Mouse (Mus musculus) lung, postnatal 0 days (tissue): ENCODE results near the gene Sox8. TPM values are rescaled to one million over a fixed set of nuclear protein-coding genes. Genes with fewer than 3 reads are reported as not detected.

Experiments used
- ATAC-seq: fragments of 200-750 bp; cut with Nextera tagmentation; 2 replicates; pipeline ENCODE4 v1.8.0; 2017; ENCODE audit warnings: moderate library complexity
- DNase-seq: peaks from one replicate; pipeline ENCODE4 v3.0.0-alpha.2; 2016; ENCODE audit warnings: low spot score
- H3K27ac ChIP-seq: fragments of 300-500 bp; sonication (generic); 2 replicates; pipeline ENCODE4 v1.5.1; 2014; ENCODE audit warnings: antibody characterized with exemption, mild to moderate bottlenecking, low read length, mixed read lengths
- H3K27me3 ChIP-seq: fragments of 300-500 bp; sonication (generic); replicated peaks from 2 replicates; pipeline ENCODE4 v1.6.1; 2014; ENCODE audit warnings: low read length, mixed read lengths; ENCODE audit not compliant: insufficient read depth
- H3K36me3 ChIP-seq: fragments of 300-500 bp; sonication (generic); 2 replicates; pipeline ENCODE4 v1.6.1; 2014; ENCODE audit warnings: low read length, mixed read lengths; ENCODE audit not compliant: insufficient read depth
- H3K4me1 ChIP-seq: fragments of 300-500 bp; sonication (generic); 2 replicates; pipeline ENCODE4 v1.6.1; 2014; ENCODE audit warnings: antibody characterized with exemption, low read depth, low read length, mixed read lengths; ENCODE audit not compliant: insufficient read depth
- H3K4me2 ChIP-seq: fragments of 300-500 bp; sonication (generic); replicated peaks from 2 replicates; pipeline ENCODE4 v1.6.1; 2014; ENCODE audit warnings: low read depth, mild to moderate bottlenecking, low read length, moderate library complexity, mixed read lengths
- H3K4me3 ChIP-seq: fragments of 300-500 bp; sonication (generic); 2 replicates; pipeline ENCODE4 v1.5.1; 2014; ENCODE audit warnings: low read depth, low read length
- H3K9ac ChIP-seq: fragments of 300-500 bp; sonication (generic); replicated peaks from 2 replicates; pipeline ENCODE4 v1.6.1; 2014; ENCODE audit warnings: low read depth, mild to moderate bottlenecking
- H3K9me3 ChIP-seq: fragments of 300-500 bp; sonication (generic); 2 replicates; pipeline ENCODE4 v1.6.1; 2016; ENCODE audit warnings: low read length, mixed read lengths
- CTCF ChIP-seq: IDR thresholded peaks from 2 replicates; pipeline ENCODE4 v1.5.1; 2016; ENCODE audit warnings: antibody characterized with exemption, mild to moderate bottlenecking
- EP300 ChIP-seq: IDR thresholded peaks from 2 replicates; pipeline ENCODE4 v1.6.1; 2016; ENCODE audit warnings: antibody characterized with exemption, mild to moderate bottlenecking, control low read depth
- WGBS: fragments of 180-500 bp; shearing (Covaris S2); extraction: QIAGEN DNeasy Blood & Tissue Kit; methylation state at CpG from one replicate; pipeline ENCODE4 v1.1.7; 2014; 5-methylcytosine and 5-hydroxymethylcytosine counted together
- polyA plus RNA-seq: library from polyadenylated mRNA; unstranded; fragments of >200 nt; fragmentation: Nextera tagmentation; extraction: Ambion mirVana; gene quantifications from 2 replicates; pipeline ENCODE4 v1.2.1, GENCODE M21; 2015

Gene Sox8
- polyA plus RNA-seq, 1 experiment from 2014 or later: 0.19 TPM

- WGBS: 69% methylated on average over 3 of the region's 3 CpGs
Measured at GRCm38 (mm10) chr17:25609506-25609828, 39.0 kb upstream of the Sox8 start.

DNA sequence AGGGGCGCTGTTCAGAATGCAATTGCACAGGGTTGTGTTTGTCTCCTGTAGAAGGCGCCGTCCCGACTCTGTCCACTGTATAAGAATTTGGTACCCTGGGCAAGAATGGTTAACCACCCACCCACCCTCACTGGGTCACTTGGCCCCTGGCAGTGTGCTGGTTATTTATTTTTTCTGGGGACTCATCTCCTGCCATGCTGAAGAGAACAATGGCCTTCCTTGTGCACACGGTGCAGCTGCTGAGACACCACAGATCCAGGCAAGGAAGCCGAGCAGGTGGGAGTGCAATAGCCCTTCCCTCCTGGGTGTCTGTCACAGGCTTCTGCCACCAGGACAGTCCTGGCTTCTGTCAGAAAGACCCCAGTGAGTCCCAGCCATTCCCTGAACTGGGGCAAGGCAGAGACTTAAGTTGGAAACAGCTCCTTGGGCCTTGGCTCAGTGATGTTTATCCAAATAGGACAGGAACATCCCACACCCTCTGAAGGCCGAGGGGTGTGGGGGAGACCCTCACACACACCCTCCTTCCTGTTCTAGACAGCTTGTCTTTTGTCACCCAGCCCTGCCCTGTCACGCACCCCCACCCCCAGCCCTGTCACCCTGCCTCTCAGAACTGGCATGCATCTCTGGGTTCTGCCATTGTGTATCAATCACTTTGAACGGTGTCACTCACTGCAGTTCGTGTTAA lies 38.5 kb upstream of the Sox8 start:
- Histone ChIP-seq H3K36me3 (no peaks in the 10 kb centered on the region), H3K9me3 (no peaks in the 10 kb centered on the region), H3K4me1 (no peaks in the 10 kb centered on the region), H3K27ac (no peak overlapping the region), H3K9ac (no peak overlapping the region), H3K4me2 (no peak overlapping the region), H3K4me3 (no peak overlapping the region), H3K27me3 (no peaks in the 10 kb centered on the region)
- ATAC-seq (no peak), DNase-seq (no peak)
- WGBS: 66% methylated on average over 10 of the region's 10 CpGs
- TF ChIP-seq CTCF: no peak

More at GRCm38 (mm10) chr17:25609506-25609828, 39.0 kb upstream of the Sox8 start:
- H3K4me3 ChIP-seq: no peak overlapping the region
- no peaks in the 10 kb centered on the region for H3K36me3 ChIP-seq
- H3K27me3 ChIP-seq: no peaks in the 10 kb centered on the region
- TF ChIP-seq EP300 (no peak), CTCF (no peak)
- DNase-seq (no peak), ATAC-seq (no peak)
- H3K4me1 ChIP-seq: no peaks in the 10 kb centered on the region
- H3K27ac ChIP-seq: no peak overlapping the region
- H3K9ac ChIP-seq: no peak overlapping the region
- no peak overlapping the region for H3K4me2 ChIP-seq
- no peaks in the 10 kb centered on the region for H3K9me3 ChIP-seq

- DNase-seq (no peak), ATAC-seq (no peak)
- TF ChIP-seq CTCF (no peak), EP300 (no peak)
- no peak overlapping the region for H3K4me2 ChIP-seq
- WGBS: 83% methylated on average over 11 of the region's 11 CpGs
- no peak overlapping the region for H3K9ac ChIP-seq
- no peak overlapping the region for H3K27ac ChIP-seq
- H3K27me3 ChIP-seq: no peaks in the 10 kb centered on the region
- H3K9me3 ChIP-seq: no peaks in the 10 kb centered on the region
- no peak overlapping the region for H3K4me3 ChIP-seq
- H3K4me1 ChIP-seq: no peaks in the 10 kb centered on the region
- H3K36me3 ChIP-seq: no peaks in the 10 kb centered on the region
Measured at GRCm38 (mm10) chr17:25608137-25608785, 37.8 kb upstream of the Sox8 start.

DNA sequence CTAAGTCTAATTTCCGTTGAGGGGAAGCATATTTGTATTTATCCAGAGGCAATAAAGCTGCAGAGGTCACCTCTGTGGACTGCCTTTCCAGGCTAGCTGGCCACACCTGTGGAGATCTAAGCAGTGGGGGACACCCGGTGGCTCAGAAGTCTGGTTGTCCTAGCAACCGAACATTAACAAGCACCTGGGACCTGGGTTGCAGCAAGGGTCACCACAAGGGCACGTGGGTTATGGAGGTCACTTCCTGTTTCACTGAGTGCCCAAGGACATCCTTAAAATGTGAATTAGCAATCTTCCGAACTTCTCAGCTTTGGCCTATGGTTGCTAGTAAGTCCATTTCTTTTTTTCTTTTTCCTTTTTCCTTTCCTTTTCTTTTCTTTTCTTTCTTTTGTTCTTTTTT lies 33.7 kb upstream of the Sox8 start:
- Histone ChIP-seq H3K27me3 (no peaks in the 10 kb centered on the region), H3K4me3 (no peak overlapping the region), H3K36me3 (no peaks in the 10 kb centered on the region), H3K4me1 (no peaks in the 10 kb centered on the region), H3K4me2 (no peak overlapping the region), H3K9me3 (no peaks in the 10 kb centered on the region), H3K9ac (no peak overlapping the region), H3K27ac (no peak overlapping the region)
- no peak for TF ChIP-seq CTCF
- no peak for TF ChIP-seq EP300
- ATAC-seq (no peak), DNase-seq (no peak)
- 35% methylated on average over 5 of the region's 5 CpGs for WGBS

- no peaks in the 10 kb centered on the region for H3K4me1 ChIP-seq
- ATAC-seq: no peak
- no peak for DNase-seq
- H3K36me3 ChIP-seq: no peaks in the 10 kb centered on the region
- TF ChIP-seq CTCF (no peak), EP300 (no peak)
- H3K9me3 ChIP-seq: no peaks in the 10 kb centered on the region
- WGBS: 62% methylated on average over 8 of the region's 8 CpGs
- no peak overlapping the region for H3K27ac ChIP-seq
- H3K4me2 ChIP-seq: no peak overlapping the region
- no peak overlapping the region for H3K4me3 ChIP-seq
- H3K27me3 ChIP-seq: no peaks in the 10 kb centered on the region
- H3K9ac ChIP-seq: no peak overlapping the region
Measured at GRCm38 (mm10) chr17:25602366-25602765, 31.9 kb upstream of the Sox8 start.

GRCm38 (mm10) chr17:25597537-25597936 lies 27.1 kb upstream of the Sox8 start:
- Histone ChIP-seq H3K9ac (no peak overlapping the region), H3K4me1 (no peaks in the 10 kb centered on the region), H3K4me3 (no peak overlapping the region), H3K36me3 (no peaks in the 10 kb centered on the region), H3K9me3 (no peaks in the 10 kb centered on the region), H3K4me2 (no peak overlapping the region), H3K27ac (no peak overlapping the region), H3K27me3 (no peaks in the 10 kb centered on the region)
- ATAC-seq (no peak), DNase-seq (no peak)
- TF ChIP-seq CTCF (no peak), EP300 (no peak)
- 60% methylated on average over 3 of the region's 3 CpGs for WGBS
